Mouse (Mus musculus) right cerebral cortex, adult 2 months (tissue): ENCODE data around the gene Hspb9.

ENCODE experiments used
- DNase-seq, 2 experiments: peaks; one replicate each; pipeline ENCODE4 v3.0.0; 2021 to 2022; ENCODE audit warnings: low spot score in 2 of 2

Hspb9 gene

GRCm38 (mm10) chr11:100759611-100760233 is 46.1 kb downstream of the Hspb9 start, which contains the start of gene Kcnh4:
Gene Kcnh4 (minus strand): TSS chr11:100759942.
- DNase-seq = peak; percentile 92 to 96

GRCm38 (mm10) chr11:100761547-100762045 is 47.9 kb downstream of the Hspb9 start:
- peak; percentile 90 to 93 for DNase-seq

- DNase-seq = no peak
Observed at GRCm38 (mm10) chr11:100762831-100763230, 49.2 kb downstream of the Hspb9 start, which contains the start of gene Hcrt. Gene Hcrt (minus strand): TSS chr11:100762931.
